Mouse (Mus musculus): ENCODE results near the gene Susd6.

GRCm38 (mm10) chr12:80815298-80815697 is 25.0 kb downstream of the Susd6 start:
- no peak for TF ChIP-seq CTCF (IDR thresholded peaks at IDR 0.05; ENCODE audit: low read depth, low read length)
- no peak for TF ChIP-seq GATA1 (IDR thresholded peaks at IDR 0.05; ENCODE audit: borderline replicate concordance, low read length)
- no peak for TF ChIP-seq TAL1 (conservative IDR thresholded peaks at IDR 0.05; ENCODE audit: low read depth, low read length)
- TF ChIP-seq GATA2 (IDR thresholded peaks at IDR 0.05; ENCODE audit: borderline replicate concordance, low read depth, low read length), result no peak
- no peak for TF ChIP-seq POLR2AphosphoS5 (IDR thresholded peaks at IDR 0.05; ENCODE audit: insufficient replicate concordance, low read depth, low read length)

Measured in G1E (cell line).